Comparison of ENCODE assay signal across 10 mouse cellular contexts in the genomic region with DNA sequence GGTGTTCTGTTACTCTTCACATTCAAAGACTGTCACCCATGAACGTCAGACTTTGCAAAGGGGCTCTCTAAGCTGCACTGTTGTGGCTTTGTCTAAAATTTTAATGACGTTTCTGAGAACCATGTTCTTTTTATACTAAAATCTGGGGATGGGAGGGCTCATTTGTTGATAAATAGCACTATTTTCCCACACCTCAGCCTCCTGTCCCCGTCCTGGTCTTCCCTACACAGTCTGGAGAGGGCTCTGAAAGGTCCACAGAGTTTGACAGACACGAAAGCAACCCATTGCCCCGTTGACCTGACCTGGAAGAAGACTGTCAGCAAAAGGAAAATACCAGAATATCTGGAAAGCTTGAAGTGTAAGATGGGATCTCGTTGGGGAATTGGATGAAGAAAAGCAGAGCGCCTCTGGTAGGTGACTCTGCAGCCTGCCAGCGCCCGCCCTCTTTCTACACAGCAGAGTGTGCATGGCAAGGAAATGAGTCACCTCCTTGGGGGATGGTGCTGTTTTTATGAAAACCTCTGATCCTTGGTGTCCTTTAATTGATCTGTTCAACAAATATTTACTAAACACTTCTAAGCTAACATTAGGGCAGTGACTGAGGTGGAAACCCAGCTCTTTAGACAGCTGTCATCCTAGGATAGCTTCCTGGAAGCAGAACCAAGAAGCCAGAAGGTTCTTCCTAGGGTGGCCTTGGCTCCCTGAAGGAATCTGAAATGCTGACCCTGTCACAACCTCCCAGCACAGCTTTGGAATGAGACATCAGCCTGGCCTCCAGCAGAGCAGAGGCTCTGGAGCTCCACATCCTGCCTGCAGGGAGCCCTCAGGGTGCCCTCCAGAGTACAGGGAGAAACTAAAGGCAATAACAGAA. TPM values are rescaled to one million over a fixed set of nuclear protein-coding genes. Genes with fewer than 3 reads are reported as not detected.
DNase-seq lines count a peak whose midpoint lies in the region; ATAC-seq and TF ChIP-seq lines count a peak whose summit lies in the region.
"Had no signal": no experiment of that assay in that cellular context is flagged by ENCODE, and none has a peak within 500 bp of the region (broad histone marks: within the 10 kb centered on the region; RNA-seq: fewer than 3 reads in every experiment).

No protein-coding gene starts in this region.

- H3K36me3 ChIP-seq in hindbrain, embryonic 12.5 days, result peaks cover 32% of the 10 kb centered on the region
- H3K36me3 ChIP-seq in hindbrain, postnatal 0 days (ENCODE audit: insufficient read depth, low read length), result peaks cover 17% of the 10 kb centered on the region

- no peak overlapping the region for H3K9ac ChIP-seq in hindbrain, embryonic 12.5 days
- no peak overlapping the region for H3K9ac ChIP-seq in hindbrain, postnatal 0 days (replicated peaks; ENCODE audit: low read length)

- no peak overlapping the region for H3K4me3 ChIP-seq in hindbrain, embryonic 12.5 days
- no peak overlapping the region for H3K4me3 ChIP-seq in hindbrain, postnatal 0 days (ENCODE audit: low read length)

- no peak for ATAC-seq in hindbrain, embryonic 12.5 days (ENCODE audit: low FRiP score)
- no peak for ATAC-seq in hindbrain, postnatal 0 days
- ATAC-seq in hematopoietic stem cell, adult 5-6 weeks (replicated peaks in 1 of 2; ENCODE audit: insufficient read depth in 1 of 2, low FRiP score in 2 of 2, low TSS enrichment in 1 of 2, low read depth in 1 of 2, poor library complexity in 2 of 2, severe bottlenecking in 2 of 2), result 0 out of 4 replicates have a peak, but pooled peaks have one; percentile 45 to 53

- TF ChIP-seq CTCF in hindbrain, postnatal 0 days (IDR thresholded peaks at IDR 0.05; ENCODE audit: low read depth), result no peak

- 77% methylated on average over 9 of the region's 9 CpGs for WGBS in hindbrain, embryonic 12.5 days
- WGBS in hindbrain, postnatal 0 days, result 79% methylated on average over 9 of the region's 9 CpGs

- 0 out of 2 replicates have a peak overlapping the region, but pooled peaks have one; percentile 2 for H3K27ac ChIP-seq in hindbrain, embryonic 12.5 days
- H3K27ac ChIP-seq in hindbrain, postnatal 0 days, result no peak overlapping the region

- no peaks in the 10 kb centered on the region for H3K4me1 ChIP-seq in hindbrain, embryonic 12.5 days
- H3K4me1 ChIP-seq in hindbrain, postnatal 0 days (ENCODE audit: insufficient read depth, low read length), result no peaks in the 10 kb centered on the region; the same call in 1 of the 2 replicates

- DNase-seq in hindbrain, postnatal 0 days (ENCODE audit: low spot score), result no peak
- peak; percentile 60 for DNase-seq in adipocyte (ENCODE audit: low spot score)
- peak; percentile 41 for DNase-seq in lung, postnatal 10 days
- DNase-seq in spleen, adult 12 weeks (ENCODE audit: low spot score), result no peak
- DNase-seq in layer of hippocampus, adult 9-10 months (ENCODE audit: low spot score), result no peak
- DNase-seq in spleen, postnatal 10 days (ENCODE audit: low spot score in 2 of 2), result no peak
- DNase-seq: cerebellum, postnatal 36 days had no signal

- 0 out of 2 replicates have a peak, but pooled peaks cover 4% of the 10 kb centered on the region for H3K9me3 ChIP-seq in hindbrain, embryonic 12.5 days (replicated peaks)
- no peaks in the 10 kb centered on the region for H3K9me3 ChIP-seq in hindbrain, postnatal 0 days (ENCODE audit: low read length)

- no peaks in the 10 kb centered on the region for H3K27me3 ChIP-seq in hindbrain, embryonic 12.5 days
- H3K27me3 ChIP-seq in hindbrain, postnatal 0 days (ENCODE audit: insufficient read depth, low read length), result no peaks in the 10 kb centered on the region

- H3K4me2 ChIP-seq in hindbrain, embryonic 12.5 days (replicated peaks), result no peak overlapping the region
- H3K4me2 ChIP-seq in hindbrain, postnatal 0 days (ENCODE audit: low read depth, low read length), result no peak overlapping the region

RNA-seq across cellular contexts. Expression of a gene that starts 13.6 kb away (rescaled TPM):
- 10.8 and 14.9 TPM in 2 replicates for polyA plus RNA-seq in hindbrain, embryonic 12.5 days (2016; fragmentation: Nextera tagmentation; extraction: Ambion mirVana)
- 72.6 and 83.3 TPM in 2 replicates for total RNA-seq in hindbrain, postnatal 0 days (2014; rRNA removed)
- 52.0 and 57.1 TPM in 2 replicates for polyA plus RNA-seq in hindbrain, postnatal 0 days (2015; fragmentation: Nextera tagmentation; extraction: Ambion mirVana)
- total RNA-seq in hematopoietic stem cell, adult 5-6 weeks (2017), result 5.2 TPM in 1 of 2 replicates, not detected in the other
- total RNA-seq: megakaryocyte progenitor cell, adult 5-6 weeks had no signal

RNA-seq across cellular contexts. Expression of a gene that starts 34.3 kb away (rescaled TPM):
- 2.3 and 4.3 TPM in 2 replicates for polyA plus RNA-seq in hindbrain, embryonic 12.5 days (2016; fragmentation: Nextera tagmentation; extraction: Ambion mirVana)
- total RNA-seq in hindbrain, postnatal 0 days (2014; rRNA removed), result 0.72 and 1.9 TPM in 2 replicates
- 1.5 and 1.8 TPM in 2 replicates for polyA plus RNA-seq in hindbrain, postnatal 0 days (2015; fragmentation: Nextera tagmentation; extraction: Ambion mirVana)
- not detected in 2 replicates for total RNA-seq in hematopoietic stem cell, adult 5-6 weeks (2017)
- total RNA-seq: megakaryocyte progenitor cell, adult 5-6 weeks had no signal

RNA-seq across cellular contexts. Expression of a gene that starts 57.3 kb away (rescaled TPM):
- 0.08 and 0.20 TPM in 2 replicates for polyA plus RNA-seq in hindbrain, embryonic 12.5 days (2016; fragmentation: Nextera tagmentation; extraction: Ambion mirVana)
- 0.75 and 0.99 TPM in 2 replicates for total RNA-seq in hindbrain, postnatal 0 days (2014; rRNA removed)
- polyA plus RNA-seq in hindbrain, postnatal 0 days (2015; fragmentation: Nextera tagmentation; extraction: Ambion mirVana), result 0.19 and 0.28 TPM in 2 replicates
- total RNA-seq in hematopoietic stem cell, adult 5-6 weeks (2017), result 0.19 TPM in 1 of 2 replicates, not detected in the other

Comparison
In these comparisons a context has a peak if more than half of its experiments do, and no peak if none do; other contexts are left out.
1. ATAC-seq: peak in hematopoietic stem cell, adult 5-6 weeks (2 of 2); none in hindbrain, embryonic 12.5 days (single experiment) and hindbrain, postnatal 0 days (single experiment).
2. DNase-seq: peak in adipocyte (single experiment) and lung, postnatal 10 days (single experiment); none in hindbrain, postnatal 0 days (single experiment), spleen, adult 12 weeks (single experiment), layer of hippocampus, adult 9-10 months (single experiment) and spleen, postnatal 10 days (0 of 2).
3. RNA of a gene that starts 13.6 kb away (total RNA-seq): 72.6 to 83.3 TPM in hindbrain, postnatal 0 days; 5.2 TPM in hematopoietic stem cell, adult 5-6 weeks; every median in the first group is over 10 times any median in the second.